Mouse (Mus musculus) lung, adult 2 months (tissue): Measurements from ENCODE around the gene Sox13. TPM values are rescaled to one million over a fixed set of nuclear protein-coding genes. Genes with fewer than 3 reads are reported as not detected.
A peak's percentile ranks its signal among the peaks of the same experiment; 100 is the strongest.

Experiments used
- DNase-seq: peaks from one replicate; pipeline ENCODE4 v3.0.0; 2022
- H3K4me1 ChIP-seq: fragments of 200-500 bp; 2 replicates; pipeline ENCODE4 v1.6.1; 2011; ENCODE audit warnings: low read length; ENCODE audit not compliant: control insufficient read depth, insufficient read depth
- H3K4me3 ChIP-seq: fragments of 200-500 bp; replicated peaks from 2 replicates; pipeline ENCODE3; 2011; ENCODE audit warnings: low read depth, mild to moderate bottlenecking, control low read depth, low read length; ENCODE audit errors: extremely low read depth
- CTCF ChIP-seq: fragments of 200-500 bp; IDR thresholded peaks from 2 replicates; pipeline ENCODE4 v1.5.1; 2011; ENCODE audit warnings: mild to moderate bottlenecking, low read length, control low read depth; ENCODE audit not compliant: insufficient read depth
- POLR2A ChIP-seq: fragments of 200-500 bp; IDR thresholded peaks from 2 replicates; pipeline ENCODE4 v1.6.1; 2011; ENCODE audit warnings: low read depth, mild to moderate bottlenecking, control low read depth, low read length, borderline replicate concordance; ENCODE audit errors: extremely low read depth
- WGBS: fragments of 180-500 bp; shearing (Covaris S2); methylation state at CpG from one replicate; pipeline ENCODE4 v1.1.7; 2018; 5-methylcytosine and 5-hydroxymethylcytosine counted together
- polyA plus RNA-seq: library from polyadenylated mRNA; depleted of rRNA; stranded (reverse); fragments of >200 nt; gene quantifications from 2 replicates; pipeline ENCODE4 v1.2.3, GENCODE M21; 2012

Sox13 gene
- polyA plus RNA-seq, 1 experiment: 134 TPM

- 63% methylated on average over 4 of the region's 4 CpGs for WGBS
These were observed 29.5 kb downstream of the Sox13 start for GRCm38 (mm10) chr1:133394702-133395101.

DNA sequence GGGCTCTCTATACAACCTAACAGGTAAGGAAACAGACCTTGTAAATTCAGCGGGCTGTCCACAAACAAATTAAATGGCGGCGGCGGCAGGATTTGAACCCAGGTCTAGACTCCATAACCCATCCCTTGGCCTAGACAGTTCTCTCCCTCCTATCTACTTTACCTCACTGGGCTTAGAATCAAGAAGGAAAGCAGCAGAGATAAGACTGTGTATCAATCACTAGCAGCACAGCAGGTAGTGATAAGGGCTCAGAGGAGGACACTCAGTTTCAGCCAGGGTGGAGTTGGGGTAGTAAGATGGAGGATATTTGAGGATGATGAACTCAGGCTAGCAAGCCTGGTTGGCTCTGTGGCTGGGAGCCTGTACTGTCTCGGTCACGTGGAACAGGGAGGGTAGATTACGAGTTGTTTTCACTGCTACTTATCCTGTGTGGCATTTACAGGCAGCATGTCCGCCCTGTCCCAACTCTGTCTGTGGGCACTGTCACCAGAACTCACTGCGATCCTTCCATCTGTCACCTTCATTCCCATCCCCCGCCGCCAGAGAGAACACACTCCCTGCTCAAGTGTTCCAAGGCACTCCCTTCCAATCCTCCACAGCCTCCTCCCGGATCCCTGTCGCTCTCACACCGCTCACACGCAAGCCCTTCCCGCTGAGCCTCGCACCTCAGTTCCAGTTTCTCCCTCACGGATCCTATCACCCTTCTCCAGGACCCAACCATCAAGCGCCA lies 36.5 kb downstream of the Sox13 start:
- DNase-seq: no peak
- no peak for TF ChIP-seq POLR2A
- no peak for TF ChIP-seq CTCF
- WGBS: 69% methylated on average over 19 of the region's 19 CpGs
- no peak overlapping the region for H3K4me3 ChIP-seq
- H3K4me1 ChIP-seq: peaks cover 7% of the 10 kb centered on the region

More at GRCm38 (mm10) chr1:133394702-133395101, 29.5 kb downstream of the Sox13 start:
- Histone ChIP-seq H3K4me1 (peaks cover 22% of the 10 kb centered on the region), H3K4me3 (no peak overlapping the region)
- TF ChIP-seq POLR2A (no peak), CTCF (no peak)
- DNase-seq: no peak

DNA sequence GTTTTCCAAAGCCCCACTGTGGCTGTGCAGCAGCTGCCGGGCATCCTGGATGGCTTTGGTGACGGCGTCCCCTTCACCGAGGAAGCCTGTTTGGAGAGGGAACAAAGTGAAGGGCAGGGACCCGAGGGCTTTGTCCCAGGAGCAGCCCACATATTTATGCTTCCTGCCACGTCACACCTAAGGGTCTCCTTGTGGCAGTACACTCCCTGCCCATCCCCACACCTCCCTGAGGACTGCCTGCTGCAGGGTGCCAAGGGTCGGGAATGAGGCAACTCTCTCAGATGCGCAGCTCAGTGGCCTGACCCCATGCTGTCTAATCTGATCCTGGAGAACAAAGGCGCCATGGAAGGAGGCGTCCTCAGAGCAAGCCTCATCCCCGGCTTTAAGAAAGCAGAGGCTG lies 38.0 kb downstream of the Sox13 start:
- H3K4me1 ChIP-seq: peaks cover 9% of the 10 kb centered on the region
- TF ChIP-seq CTCF: no peak
- no peak for TF ChIP-seq POLR2A
- 55% methylated on average over 11 of the region's 11 CpGs for WGBS

GRCm38 (mm10) chr1:133385506-133385905 lies 38.7 kb downstream of the Sox13 start:
- Histone ChIP-seq H3K4me1 (peaks cover 9% of the 10 kb centered on the region), H3K4me3 (peak overlapping the region; percentile 6)
- TF ChIP-seq CTCF: peak; percentile 97
- TF ChIP-seq POLR2A: no peak
- WGBS: 32% methylated on average over 9 of the region's 9 CpGs
- peak; percentile 79 for DNase-seq

More for the DNA sequence above, 38.0 kb downstream of the Sox13 start:
- no peak for DNase-seq
- H3K4me3 ChIP-seq: no peak overlapping the region

GRCm38 (mm10) chr1:133383157-133383783 lies 40.9 kb downstream of the Sox13 start:
- DNase-seq: no peak
- H3K4me1 ChIP-seq: peaks cover 14% of the 10 kb centered on the region
- WGBS: 86% methylated on average over 14 of the region's 14 CpGs
- TF ChIP-seq CTCF: no peak
- H3K4me3 ChIP-seq: no peak overlapping the region

GRCm38 (mm10) chr1:133382552-133383155 lies 41.5 kb downstream of the Sox13 start:
- DNase-seq: no peak
- TF ChIP-seq CTCF: no peak
- no peak for TF ChIP-seq POLR2A
- Histone ChIP-seq H3K4me1 (peaks cover 14% of the 10 kb centered on the region), H3K4me3 (no peak overlapping the region)
- 58% methylated on average over 12 of the region's 12 CpGs for WGBS

DNA sequence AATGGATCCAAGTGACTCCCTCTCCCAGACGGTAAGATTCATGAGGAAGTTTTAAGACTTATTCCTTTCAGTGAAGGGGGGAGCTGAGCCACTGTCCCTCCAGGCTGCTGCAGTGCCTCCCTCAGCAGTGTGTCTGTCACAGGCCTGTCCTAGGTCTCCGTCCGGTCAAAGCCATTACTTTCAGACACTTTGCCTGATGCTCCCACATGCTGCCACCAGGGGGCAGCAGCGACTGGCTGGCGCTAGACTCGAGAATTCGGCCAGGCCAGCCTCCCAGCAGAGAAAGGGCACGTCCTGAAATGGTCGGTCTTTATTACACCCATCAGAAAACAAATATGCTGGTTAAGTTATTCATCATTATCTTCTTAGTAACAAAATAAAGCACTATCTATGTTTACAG lies 42.2 kb downstream of the Sox13 start:
- WGBS: 10% methylated on average over 9 of the region's 9 CpGs

DNA sequence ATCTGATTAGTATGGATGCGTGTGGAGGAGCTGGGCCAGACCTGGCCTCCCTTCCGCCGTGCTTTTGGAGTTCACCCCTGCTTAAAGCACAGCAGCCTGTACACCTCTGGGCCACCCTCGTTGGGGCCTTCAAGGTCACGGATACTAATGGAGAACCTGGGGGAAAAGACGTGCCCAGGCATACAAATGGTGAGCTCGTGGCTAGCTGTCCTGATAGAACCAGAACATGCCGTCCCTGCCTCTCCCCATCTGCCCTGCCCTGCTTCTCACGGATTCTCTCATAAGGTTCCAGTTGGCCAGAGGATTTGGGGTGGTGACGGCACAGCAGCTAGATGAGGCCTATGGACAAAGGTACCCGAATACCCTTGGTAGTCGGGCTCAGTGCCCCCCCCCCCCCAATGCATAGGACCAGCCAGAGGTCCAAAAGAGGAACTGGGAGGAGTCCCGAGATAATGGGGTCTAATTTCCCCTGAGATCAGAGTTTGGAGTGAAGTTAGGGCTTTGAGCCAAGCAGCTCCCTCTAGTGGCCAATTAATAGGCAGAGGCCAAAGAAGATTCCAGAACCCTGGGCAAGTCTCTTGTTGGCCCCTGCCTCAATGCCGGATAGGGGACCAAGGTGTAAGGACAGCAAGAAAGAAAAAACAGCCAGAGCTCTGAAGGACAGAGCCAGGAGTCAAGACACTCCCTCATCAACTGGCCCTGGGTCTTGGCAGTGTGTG lies 43.7 kb downstream of the Sox13 start:
- DNase-seq: no peak
- TF ChIP-seq CTCF: peak; percentile 49
- TF ChIP-seq POLR2A: no peak
- peaks cover 10% of the 10 kb centered on the region for H3K4me1 ChIP-seq
- H3K4me3 ChIP-seq: no peak overlapping the region
- WGBS: 53% methylated on average over 14 of the region's 14 CpGs

More for the DNA sequence above, 42.2 kb downstream of the Sox13 start:
- H3K4me3 ChIP-seq: no peak overlapping the region
- DNase-seq: no peak
- no peak for TF ChIP-seq POLR2A
- peak; percentile 84 for TF ChIP-seq CTCF
- H3K4me1 ChIP-seq: peaks cover 14% of the 10 kb centered on the region

DNA sequence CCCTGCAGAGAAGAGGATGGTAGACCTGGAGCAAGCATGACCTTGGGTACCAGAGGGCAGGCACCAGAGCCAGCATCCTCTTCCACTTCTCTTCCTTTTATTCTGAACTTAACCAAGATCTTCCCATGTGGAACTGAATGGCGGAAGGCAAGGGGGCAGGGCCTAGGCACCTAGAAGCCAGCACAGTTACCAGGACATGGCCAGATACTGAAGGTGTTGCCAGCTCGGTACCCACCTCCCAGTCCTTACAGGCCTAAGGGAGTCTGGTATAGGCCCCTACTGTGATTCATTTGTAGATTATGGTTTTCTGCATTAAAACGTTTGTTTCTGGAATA lies 44.2 kb downstream of the Sox13 start:
- DNase-seq: no peak
- 77% methylated on average over 3 of the region's 3 CpGs for WGBS
- peaks cover 10% of the 10 kb centered on the region for H3K4me1 ChIP-seq
- TF ChIP-seq POLR2A: no peak
- TF ChIP-seq CTCF: no peak
- H3K4me3 ChIP-seq: no peak overlapping the region
